Mouse (Mus musculus): ENCODE measurements around the gene Ifnar2. TPM values are rescaled to one million over a fixed set of nuclear protein-coding genes. Genes with fewer than 3 reads are reported as not detected.
A peak's percentile ranks its signal among the peaks of the same experiment; 100 is the strongest.

Ifnar2 gene
- polyA plus RNA-seq, 1 experiment from 2014 or later = 75.5 TPM

- Histone ChIP-seq H3K36me3 (ENCODE audit: control insufficient read depth, insufficient read depth) (no peaks in the 10 kb centered on the region), H3K27me3 (replicated peaks; ENCODE audit: control insufficient read depth, insufficient read depth, low read length) (no peaks in the 10 kb centered on the region), H3K4me1 (replicated peaks; ENCODE audit: control insufficient read depth, insufficient read depth, low read length) (no peaks in the 10 kb centered on the region), H3K27ac (ENCODE audit: low read depth, low read length) (peak overlapping the region; percentile 41; the same call in 1 of the 2 replicates), H3K9me3 (ENCODE audit: control insufficient read depth) (no peaks in the 10 kb centered on the region), H3K9ac (ENCODE audit: low read depth, low read length) (no peak overlapping the region), H3K4me2 (replicated peaks; ENCODE audit: low read depth) (no peak overlapping the region), H3K4me3 (ENCODE audit: low read depth, low read length) (no peak overlapping the region)
- peak; percentile 87 for ATAC-seq
- TF ChIP-seq CTCF (IDR thresholded peaks at IDR 0.05; ENCODE audit: low read depth) = no peak
- WGBS = 42% methylated on average over 7 of the region's 7 CpGs
These were observed 69.2 kb downstream of the Ifnar2 start for GRCm38 (mm10) chr16:91441811-91442240.

- Histone ChIP-seq H3K4me1 (replicated peaks; ENCODE audit: control insufficient read depth, insufficient read depth, low read length) (no peaks in the 10 kb centered on the region), H3K9me3 (ENCODE audit: control insufficient read depth) (no peaks in the 10 kb centered on the region), H3K4me2 (replicated peaks; ENCODE audit: low read depth) (no peak overlapping the region), H3K27me3 (replicated peaks; ENCODE audit: control insufficient read depth, insufficient read depth, low read length) (no peaks in the 10 kb centered on the region), H3K9ac (ENCODE audit: low read depth, low read length) (no peak overlapping the region), H3K4me3 (ENCODE audit: low read depth, low read length) (no peak overlapping the region), H3K27ac (ENCODE audit: low read depth, low read length) (no peak overlapping the region; the same call in 1 of the 2 replicates), H3K36me3 (ENCODE audit: control insufficient read depth, insufficient read depth) (no peaks in the 10 kb centered on the region)
- ATAC-seq = no peak
- TF ChIP-seq CTCF (IDR thresholded peaks at IDR 0.05; ENCODE audit: low read depth) = no peak
- WGBS = 69% methylated on average over 4 of the region's 4 CpGs
These were observed 69.9 kb downstream of the Ifnar2 start for GRCm38 (mm10) chr16:91442446-91442845.

GRCm38 (mm10) chr16:91443211-91443611, 70.6 kb downstream of the Ifnar2 start:
- ATAC-seq = no peak
- Histone ChIP-seq H3K27me3 (replicated peaks; ENCODE audit: control insufficient read depth, insufficient read depth, low read length) (no peaks in the 10 kb centered on the region), H3K9ac (ENCODE audit: low read depth, low read length) (no peak overlapping the region), H3K27ac (ENCODE audit: low read depth, low read length) (no peak overlapping the region), H3K4me2 (replicated peaks; ENCODE audit: low read depth) (no peak overlapping the region), H3K36me3 (ENCODE audit: control insufficient read depth, insufficient read depth) (no peaks in the 10 kb centered on the region), H3K4me3 (ENCODE audit: low read depth, low read length) (no peak overlapping the region), H3K9me3 (ENCODE audit: control insufficient read depth) (no peaks in the 10 kb centered on the region), H3K4me1 (replicated peaks; ENCODE audit: control insufficient read depth, insufficient read depth, low read length) (no peaks in the 10 kb centered on the region)
- WGBS = 78% methylated on average over 8 of the region's 8 CpGs
- TF ChIP-seq CTCF (IDR thresholded peaks at IDR 0.05; ENCODE audit: low read depth) = no peak

- WGBS = 85% methylated on average over 4 of the region's 4 CpGs
These were observed 72.3 kb downstream of the Ifnar2 start for GRCm38 (mm10) chr16:91444847-91445246.

GRCm38 (mm10) chr16:91445566-91445965, 73.0 kb downstream of the Ifnar2 start:
- Histone ChIP-seq H3K27me3 (replicated peaks; ENCODE audit: control insufficient read depth, insufficient read depth, low read length) (no peaks in the 10 kb centered on the region), H3K9me3 (ENCODE audit: control insufficient read depth) (no peaks in the 10 kb centered on the region), H3K4me2 (replicated peaks; ENCODE audit: low read depth) (no peak overlapping the region), H3K9ac (ENCODE audit: low read depth, low read length) (no peak overlapping the region), H3K36me3 (ENCODE audit: control insufficient read depth, insufficient read depth) (no peaks in the 10 kb centered on the region), H3K27ac (ENCODE audit: low read depth, low read length) (no peak overlapping the region), H3K4me1 (replicated peaks; ENCODE audit: control insufficient read depth, insufficient read depth, low read length) (0 out of 2 replicates have a peak, but pooled peaks cover 2% of the 10 kb centered on the region), H3K4me3 (ENCODE audit: low read depth, low read length) (no peak overlapping the region)
- WGBS = 75% methylated on average over 5 of the region's 5 CpGs
- no peak for TF ChIP-seq CTCF (IDR thresholded peaks at IDR 0.05; ENCODE audit: low read depth)
- ATAC-seq = no peak

More at GRCm38 (mm10) chr16:91444847-91445246, 72.3 kb downstream of the Ifnar2 start:
- H3K9ac ChIP-seq (ENCODE audit: low read depth, low read length) = no peak overlapping the region
- ATAC-seq = no peak
- H3K9me3 ChIP-seq (ENCODE audit: control insufficient read depth) = no peaks in the 10 kb centered on the region
- H3K27me3 ChIP-seq (replicated peaks; ENCODE audit: control insufficient read depth, insufficient read depth, low read length) = no peaks in the 10 kb centered on the region
- no peaks in the 10 kb centered on the region for H3K36me3 ChIP-seq (ENCODE audit: control insufficient read depth, insufficient read depth)
- no peak for TF ChIP-seq CTCF (IDR thresholded peaks at IDR 0.05; ENCODE audit: low read depth)
- H3K4me3 ChIP-seq (ENCODE audit: low read depth, low read length) = no peak overlapping the region
- H3K27ac ChIP-seq (ENCODE audit: low read depth, low read length) = no peak overlapping the region
- H3K4me1 ChIP-seq (replicated peaks; ENCODE audit: control insufficient read depth, insufficient read depth, low read length) = 0 out of 2 replicates have a peak, but pooled peaks cover 2% of the 10 kb centered on the region
- no peak overlapping the region for H3K4me2 ChIP-seq (replicated peaks; ENCODE audit: low read depth)

- H3K27ac ChIP-seq (ENCODE audit: low read depth, low read length) = peak overlapping the region; percentile 66
These were observed 74.4 kb downstream of the Ifnar2 start for GRCm38 (mm10) chr16:91446778-91447511.

More at GRCm38 (mm10) chr16:91446778-91447511, 74.4 kb downstream of the Ifnar2 start:
- H3K4me3 ChIP-seq (ENCODE audit: low read depth, low read length) = no peak overlapping the region
- H3K9ac ChIP-seq (ENCODE audit: low read depth, low read length) = no peak overlapping the region
- no peaks in the 10 kb centered on the region for H3K27me3 ChIP-seq (replicated peaks; ENCODE audit: control insufficient read depth, insufficient read depth, low read length)
- H3K36me3 ChIP-seq (ENCODE audit: control insufficient read depth, insufficient read depth) = no peaks in the 10 kb centered on the region
- 0 out of 2 replicates have a peak, but pooled peaks cover 2% of the 10 kb centered on the region for H3K4me1 ChIP-seq (replicated peaks; ENCODE audit: control insufficient read depth, insufficient read depth, low read length)
- H3K9me3 ChIP-seq (ENCODE audit: control insufficient read depth) = no peaks in the 10 kb centered on the region
- H3K4me2 ChIP-seq (replicated peaks; ENCODE audit: low read depth) = no peak overlapping the region
- 62% methylated on average over 8 of the region's 8 CpGs for WGBS
- ATAC-seq = peak; percentile 67
- no peak for TF ChIP-seq CTCF (IDR thresholded peaks at IDR 0.05; ENCODE audit: low read depth)

Data from intestine, postnatal 0 days (tissue).